Mouse (Mus musculus) hindbrain, embryonic 12.5 days (tissue): ENCODE measurements around the gene Vdac1. TPM values are rescaled to one million over a fixed set of nuclear protein-coding genes. Genes with fewer than 3 reads are reported as not detected.
A peak's percentile ranks its signal among the peaks of the same experiment; 100 is the strongest.

Source experiments
- ATAC-seq: fragments of 200-750 bp; cut with Nextera tagmentation; 2 replicates; pipeline ENCODE4 v1.8.0; 2017; ENCODE audit warnings: moderate TSS enrichment; ENCODE audit not compliant: low FRiP score
- H3K27ac ChIP-seq: fragments of 300-500 bp; sonication (generic); 2 replicates; pipeline ENCODE4 v1.5.1; 2016; ENCODE audit warnings: mild to moderate bottlenecking
- H3K27me3 ChIP-seq: fragments of 300-500 bp; sonication (generic); 2 replicates; pipeline ENCODE4 v1.6.1; 2016; ENCODE audit warnings: mild to moderate bottlenecking
- H3K36me3 ChIP-seq: fragments of 300-500 bp; sonication (generic); 2 replicates; pipeline ENCODE4 v1.6.1; 2016; ENCODE audit warnings: mild to moderate bottlenecking
- H3K4me1 ChIP-seq: fragments of 300-500 bp; sonication (generic); 2 replicates; pipeline ENCODE4 v1.6.1; 2016
- H3K4me2 ChIP-seq: fragments of 300-500 bp; sonication (generic); replicated peaks from 2 replicates; pipeline ENCODE4 v1.6.1; 2016; ENCODE audit warnings: mild to moderate bottlenecking
- H3K4me3 ChIP-seq: fragments of 300-500 bp; sonication (generic); 2 replicates; pipeline ENCODE4 v1.5.1; 2016; ENCODE audit warnings: mild to moderate bottlenecking
- H3K9ac ChIP-seq: fragments of 300-500 bp; sonication (generic); 2 replicates; pipeline ENCODE4 v1.6.1; 2016; ENCODE audit warnings: mild to moderate bottlenecking, moderate library complexity
- H3K9me3 ChIP-seq: fragments of 300-500 bp; sonication (generic); replicated peaks from 2 replicates; pipeline ENCODE4 v1.6.1; 2016; ENCODE audit warnings: mild to moderate bottlenecking
- WGBS: fragments of 180-500 bp; shearing (Covaris S2); methylation state at CpG from one replicate; pipeline ENCODE4 v1.1.7; 2016; 5-methylcytosine and 5-hydroxymethylcytosine counted together
- polyA plus RNA-seq: library from polyadenylated mRNA; unstranded; fragments of >200 nt; fragmentation: Nextera tagmentation; extraction: Ambion mirVana; gene quantifications from 2 replicates; pipeline ENCODE4 v1.2.1, GENCODE M21; 2016

Vdac1 gene
- polyA plus RNA-seq, 1 experiment from 2014 or later: 233 TPM

GRCm38 (mm10) chr11:52364376-52364775, 3.7 kb downstream of the Vdac1 start:
- no peaks in the 10 kb centered on the region for H3K9me3 ChIP-seq
- H3K4me1 ChIP-seq: peaks cover 47% of the 10 kb centered on the region
- H3K4me2 ChIP-seq: no peak overlapping the region
- no peaks in the 10 kb centered on the region for H3K36me3 ChIP-seq
- no peaks in the 10 kb centered on the region for H3K27me3 ChIP-seq
- WGBS: 93% methylated on average over 2 of the region's 2 CpGs
- no peak overlapping the region for H3K27ac ChIP-seq
- no peak overlapping the region for H3K4me3 ChIP-seq
- ATAC-seq: no peak
- no peak overlapping the region for H3K9ac ChIP-seq

DNA sequence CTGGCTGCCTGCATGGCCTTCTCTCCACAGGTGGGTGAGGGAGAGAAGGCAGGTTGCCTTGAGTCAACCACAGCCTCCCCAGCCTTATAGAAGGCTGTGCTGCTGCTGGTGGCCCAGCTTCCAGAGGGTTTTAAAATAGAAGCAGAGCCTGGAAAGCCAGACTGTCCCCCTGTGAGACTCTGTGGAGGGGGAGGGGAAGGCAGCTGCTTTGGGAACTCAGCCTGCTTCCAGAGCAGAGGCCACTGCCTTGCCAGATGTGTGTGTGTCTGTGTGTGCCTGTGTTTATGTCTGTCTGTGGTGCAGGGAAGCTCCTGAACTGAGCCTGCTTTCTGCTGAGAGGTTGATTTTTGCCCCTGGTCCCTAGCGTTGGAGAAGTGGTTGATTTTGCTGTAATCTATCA, 4.5 kb downstream of the Vdac1 start:
- no peak overlapping the region for H3K4me2 ChIP-seq
- H3K4me1 ChIP-seq: peaks cover 42% of the 10 kb centered on the region
- no peaks in the 10 kb centered on the region for H3K9me3 ChIP-seq
- WGBS: 60% methylated on average over 1 of the region's 1 CpGs
- H3K27ac ChIP-seq: no peak overlapping the region; the same call in 1 of the 2 replicates
- ATAC-seq: no peak
- H3K9ac ChIP-seq: peak overlapping the region; percentile 38
- no peaks in the 10 kb centered on the region for H3K27me3 ChIP-seq
- no peaks in the 10 kb centered on the region for H3K36me3 ChIP-seq
- no peak overlapping the region for H3K4me3 ChIP-seq

GRCm38 (mm10) chr11:52366358-52366757, 5.7 kb downstream of the Vdac1 start:
- Histone ChIP-seq H3K4me1 (peaks cover 51% of the 10 kb centered on the region), H3K4me2 (no peak overlapping the region), H3K9ac (no peak overlapping the region), H3K9me3 (no peaks in the 10 kb centered on the region), H3K27me3 (no peaks in the 10 kb centered on the region), H3K4me3 (no peak overlapping the region), H3K36me3 (no peaks in the 10 kb centered on the region), H3K27ac (no peak overlapping the region)
- no peak for ATAC-seq
- WGBS: 92% methylated on average over 5 of the region's 5 CpGs

- no peak for ATAC-seq
- H3K4me3 ChIP-seq: no peak overlapping the region
- H3K9ac ChIP-seq: no peak overlapping the region
- peaks cover 34% of the 10 kb centered on the region for H3K4me1 ChIP-seq
- WGBS: 70% methylated on average over 10 of the region's 10 CpGs
- H3K4me2 ChIP-seq: no peak overlapping the region
- H3K27me3 ChIP-seq: no peaks in the 10 kb centered on the region
- H3K9me3 ChIP-seq: no peaks in the 10 kb centered on the region
- H3K27ac ChIP-seq: no peak overlapping the region
- H3K36me3 ChIP-seq: no peaks in the 10 kb centered on the region
These were observed 7.7 kb downstream of the Vdac1 start for GRCm38 (mm10) chr11:52368176-52368985.

GRCm38 (mm10) chr11:52369252-52370134, 8.8 kb downstream of the Vdac1 start:
- Histone ChIP-seq H3K4me2 (no peak overlapping the region), H3K27me3 (no peaks in the 10 kb centered on the region), H3K27ac (no peak overlapping the region), H3K4me3 (no peak overlapping the region), H3K36me3 (no peaks in the 10 kb centered on the region), H3K9ac (no peak overlapping the region), H3K9me3 (no peaks in the 10 kb centered on the region), H3K4me1 (peaks cover 27% of the 10 kb centered on the region)
- 84% methylated on average over 9 of the region's 9 CpGs for WGBS
- no peak for ATAC-seq

- Histone ChIP-seq H3K27ac (peak overlapping the region; percentile 64), H3K27me3 (no peaks in the 10 kb centered on the region), H3K4me2 (no peak overlapping the region), H3K9ac (no peak overlapping the region), H3K9me3 (no peaks in the 10 kb centered on the region), H3K36me3 (peaks cover 4% of the 10 kb centered on the region), H3K4me1 (peaks cover 21% of the 10 kb centered on the region), H3K4me3 (no peak overlapping the region)
- 98% methylated on average over 2 of the region's 2 CpGs for WGBS
- ATAC-seq: no peak
These were observed 9.4 kb downstream of the Vdac1 start for GRCm38 (mm10) chr11:52370135-52370452.

GRCm38 (mm10) chr11:52370538-52370937, 9.9 kb downstream of the Vdac1 start:
- Histone ChIP-seq H3K27ac (peak overlapping the region; percentile 64), H3K4me1 (peaks cover 18% of the 10 kb centered on the region), H3K4me3 (no peak overlapping the region), H3K9ac (no peak overlapping the region), H3K9me3 (no peaks in the 10 kb centered on the region), H3K36me3 (peaks cover 7% of the 10 kb centered on the region), H3K4me2 (no peak overlapping the region), H3K27me3 (no peaks in the 10 kb centered on the region)
- 49% methylated on average over 2 of the region's 2 CpGs for WGBS
- ATAC-seq: no peak

GRCm38 (mm10) chr11:52373841-52374240, 13.2 kb downstream of the Vdac1 start:
- no peak overlapping the region for H3K4me3 ChIP-seq
- H3K36me3 ChIP-seq: peaks cover 31% of the 10 kb centered on the region
- peaks cover 15% of the 10 kb centered on the region for H3K4me1 ChIP-seq
- H3K27ac ChIP-seq: no peak overlapping the region
- WGBS: 63% methylated on average over 7 of the region's 7 CpGs
- H3K9me3 ChIP-seq: no peaks in the 10 kb centered on the region
- H3K4me2 ChIP-seq: no peak overlapping the region
- ATAC-seq: no peak
- H3K9ac ChIP-seq: no peak overlapping the region
- no peaks in the 10 kb centered on the region for H3K27me3 ChIP-seq

GRCm38 (mm10) chr11:52374340-52374739, 13.7 kb downstream of the Vdac1 start:
- Histone ChIP-seq H3K9me3 (no peaks in the 10 kb centered on the region), H3K27ac (no peak overlapping the region), H3K9ac (no peak overlapping the region), H3K4me1 (peaks cover 13% of the 10 kb centered on the region), H3K36me3 (peaks cover 35% of the 10 kb centered on the region), H3K4me3 (no peak overlapping the region), H3K27me3 (no peaks in the 10 kb centered on the region), H3K4me2 (no peak overlapping the region)
- 60% methylated on average over 6 of the region's 6 CpGs for WGBS
- peak; percentile 46; the same call in 1 of the 2 replicates for ATAC-seq

GRCm38 (mm10) chr11:52377579-52377978, 16.9 kb downstream of the Vdac1 start:
- no peak overlapping the region for H3K4me2 ChIP-seq
- no peak overlapping the region for H3K9ac ChIP-seq
- peaks cover 51% of the 10 kb centered on the region for H3K36me3 ChIP-seq
- no peaks in the 10 kb centered on the region for H3K9me3 ChIP-seq
- H3K27me3 ChIP-seq: no peaks in the 10 kb centered on the region
- 0 out of 2 replicates have a peak, but pooled peaks cover 2% of the 10 kb centered on the region for H3K4me1 ChIP-seq
- no peak for ATAC-seq
- 94% methylated on average over 4 of the region's 4 CpGs for WGBS
- no peak overlapping the region for H3K4me3 ChIP-seq
- H3K27ac ChIP-seq: no peak overlapping the region

DNA sequence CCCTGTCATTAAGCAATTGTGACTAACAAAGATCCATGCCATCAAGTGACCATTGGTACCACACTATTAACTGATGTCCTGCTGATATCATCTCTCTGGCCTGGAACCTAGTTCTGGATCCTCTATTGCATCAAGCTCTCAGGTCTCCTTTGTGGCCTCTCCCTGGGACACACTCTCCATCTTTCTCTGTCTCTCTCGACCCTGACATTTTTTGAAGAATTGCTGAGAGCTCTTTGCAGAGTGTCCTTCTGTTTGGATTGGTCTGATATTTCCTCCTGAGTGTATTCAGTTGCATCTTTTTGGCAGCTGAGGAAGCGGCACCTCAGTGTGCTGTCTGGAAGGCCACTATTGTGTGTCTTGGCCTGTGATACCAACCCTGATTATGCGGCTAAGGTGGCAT, 18.6 kb downstream of the Vdac1 start:
- H3K27me3 ChIP-seq: no peaks in the 10 kb centered on the region
- no peak for ATAC-seq
- H3K4me1 ChIP-seq: no peaks in the 10 kb centered on the region
- no peak overlapping the region for H3K9ac ChIP-seq
- WGBS: 91% methylated on average over 3 of the region's 3 CpGs
- H3K4me3 ChIP-seq: no peak overlapping the region
- H3K9me3 ChIP-seq: no peaks in the 10 kb centered on the region
- peaks cover 65% of the 10 kb centered on the region for H3K36me3 ChIP-seq
- no peak overlapping the region for H3K4me2 ChIP-seq
- H3K27ac ChIP-seq: no peak overlapping the region

GRCm38 (mm10) chr11:52383741-52384140, 23.1 kb downstream of the Vdac1 start:
- no peak overlapping the region for H3K9ac ChIP-seq

More at GRCm38 (mm10) chr11:52383741-52384140, 23.1 kb downstream of the Vdac1 start:
- Histone ChIP-seq H3K27me3 (no peaks in the 10 kb centered on the region), H3K4me2 (no peak overlapping the region), H3K4me1 (no peaks in the 10 kb centered on the region), H3K4me3 (no peak overlapping the region), H3K9me3 (no peaks in the 10 kb centered on the region), H3K36me3 (peaks cover 73% of the 10 kb centered on the region), H3K27ac (no peak overlapping the region)
- WGBS: 95% methylated on average over 14 of the region's 14 CpGs
- no peak for ATAC-seq
